Mouse (Mus musculus): ENCODE measurements around the gene Cblc. TPM values are rescaled to one million over a fixed set of nuclear protein-coding genes. Genes with fewer than 3 reads are reported as not detected.

Gene Cblc
- not detected in 2 replicates for polyA plus RNA-seq (2014; fragmentation: Nextera tagmentation; extraction: Ambion mirVana)

DNA sequence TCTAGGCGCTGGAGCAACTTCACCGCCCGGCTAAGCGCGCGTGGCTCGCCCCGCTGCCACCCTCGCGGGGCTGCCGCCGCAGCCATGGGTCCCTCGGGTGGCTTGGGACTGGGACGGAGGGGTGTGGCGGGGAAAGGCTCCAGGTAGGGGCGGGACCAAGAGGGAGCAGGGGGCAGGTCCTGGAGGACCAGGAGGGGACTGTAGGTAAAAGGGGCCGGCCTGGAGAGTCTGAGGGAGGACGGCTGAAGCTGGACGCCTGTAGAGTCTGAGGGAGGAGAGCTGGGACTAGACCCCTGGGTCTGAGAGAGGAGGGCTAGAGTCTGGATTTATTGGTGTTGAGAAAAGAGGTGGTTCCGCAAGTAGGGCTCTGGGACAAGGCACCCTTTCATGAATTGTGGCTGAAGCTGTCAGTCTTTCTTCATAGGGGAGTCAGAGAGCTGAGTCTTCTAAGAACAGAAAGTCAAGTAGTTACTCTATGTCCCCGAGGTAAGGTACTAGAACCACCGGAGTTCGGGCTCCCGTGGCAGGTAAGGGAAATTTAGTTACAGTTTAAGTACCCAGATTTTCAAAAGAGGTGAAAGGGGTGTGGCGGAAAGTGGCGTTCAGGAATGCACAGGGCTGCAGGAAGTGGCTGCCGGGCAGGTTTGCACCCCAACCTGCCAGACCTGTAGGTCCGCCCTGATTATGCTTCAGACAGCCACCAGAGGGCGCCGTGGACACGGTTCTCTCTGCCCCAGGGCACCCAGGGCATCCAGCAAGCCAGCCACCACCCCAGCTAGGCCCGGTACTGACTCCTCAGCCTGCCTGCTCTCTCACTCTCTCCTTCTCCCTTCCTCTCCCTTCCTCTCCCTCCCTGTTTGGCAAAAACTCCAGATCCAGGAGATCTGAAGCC, at the start of gene Cblc:
Gene Cblc (minus strand): TSS at position 113 of the 892 bp plus-strand sequence.
- Histone ChIP-seq H3K4me3 (replicated peaks; ENCODE audit: low read length) (no peak within 1 kb of the TSS), H3K4me1 (replicated peaks; ENCODE audit: control insufficient read depth, insufficient read depth, low read length) (no peaks in the 10 kb centered on the region), H3K27ac (no peak within 1 kb of the TSS), H3K36me3 (replicated peaks; ENCODE audit: control insufficient read depth, insufficient read depth) (no peaks in the 10 kb centered on the region), H3K9ac (no peak within 1 kb of the TSS), H3K9me3 (ENCODE audit: control insufficient read depth, low read length) (no peaks in the 10 kb centered on the region), H3K4me2 (replicated peaks) (no peak within 1 kb of the TSS), H3K27me3 (ENCODE audit: control insufficient read depth, insufficient read depth, low read length) (peaks cover 26% of the 10 kb centered on the region)
- peak; percentile 36 for DNase-seq (ENCODE audit: low spot score)
- ATAC-seq (ENCODE audit: low FRiP score), result peak; percentile 17; the same call in 1 of the 2 replicates
- 6% methylated on average over 32 of the region's 32 CpGs for WGBS

- WGBS, result 66% methylated on average over 15 of the region's 15 CpGs
- Histone ChIP-seq H3K9ac (no peak overlapping the region), H3K4me3 (replicated peaks; ENCODE audit: low read length) (no peak overlapping the region), H3K27ac (no peak overlapping the region), H3K27me3 (ENCODE audit: control insufficient read depth, insufficient read depth, low read length) (peaks cover 34% of the 10 kb centered on the region), H3K36me3 (replicated peaks; ENCODE audit: control insufficient read depth, insufficient read depth) (no peaks in the 10 kb centered on the region), H3K9me3 (ENCODE audit: control insufficient read depth, low read length) (no peaks in the 10 kb centered on the region), H3K4me2 (replicated peaks) (no peak overlapping the region), H3K4me1 (replicated peaks; ENCODE audit: control insufficient read depth, insufficient read depth, low read length) (no peaks in the 10 kb centered on the region)
- ATAC-seq (ENCODE audit: low FRiP score), result no peak
- DNase-seq (ENCODE audit: low spot score), result no peak
These were observed 48.0 kb upstream of the Cblc start for GRCm38 (mm10) chr7:19844521-19845171.

DNA sequence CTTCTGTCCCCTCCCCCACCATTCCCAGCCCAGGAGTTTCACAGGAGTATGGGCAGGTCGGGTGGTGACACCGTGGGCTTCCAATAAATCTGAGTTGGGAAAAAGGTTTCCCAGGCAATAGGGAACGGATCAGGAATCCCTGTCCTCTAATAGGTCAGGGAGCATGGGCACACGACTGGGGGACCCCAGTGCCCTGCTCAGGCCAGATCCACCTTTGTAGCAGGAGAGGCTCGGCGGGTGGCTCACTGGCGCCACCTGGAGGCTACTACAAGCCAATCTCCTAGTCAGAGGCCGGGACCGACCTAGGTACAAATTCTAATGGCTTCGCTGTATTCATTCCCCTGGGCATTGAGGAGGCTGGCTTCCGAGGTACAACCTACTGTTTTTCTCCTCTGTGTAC, 47.0 kb upstream of the Cblc start:
- ATAC-seq (ENCODE audit: low FRiP score) (peak; percentile 57; the same call in 1 of the 2 replicates), DNase-seq (ENCODE audit: low spot score) (peak; percentile 68)
- Histone ChIP-seq H3K36me3 (replicated peaks; ENCODE audit: control insufficient read depth, insufficient read depth) (no peaks in the 10 kb centered on the region), H3K27ac (no peak overlapping the region), H3K9me3 (ENCODE audit: control insufficient read depth, low read length) (no peaks in the 10 kb centered on the region), H3K4me1 (replicated peaks; ENCODE audit: control insufficient read depth, insufficient read depth, low read length) (no peaks in the 10 kb centered on the region), H3K4me3 (replicated peaks; ENCODE audit: low read length) (no peak overlapping the region), H3K9ac (no peak overlapping the region), H3K27me3 (ENCODE audit: control insufficient read depth, insufficient read depth, low read length) (peaks cover 34% of the 10 kb centered on the region), H3K4me2 (replicated peaks) (no peak overlapping the region)
- WGBS, result 3% methylated on average over 11 of the region's 11 CpGs

- H3K4me3 ChIP-seq (replicated peaks; ENCODE audit: low read length), result no peak overlapping the region
- 33% methylated on average over 19 of the region's 19 CpGs for WGBS
- H3K4me1 ChIP-seq (replicated peaks; ENCODE audit: control insufficient read depth, insufficient read depth, low read length), result no peaks in the 10 kb centered on the region
- H3K4me2 ChIP-seq (replicated peaks), result no peak overlapping the region
- ATAC-seq (ENCODE audit: low FRiP score) (no peak), DNase-seq (ENCODE audit: low spot score) (no peak)
- no peak overlapping the region for H3K27ac ChIP-seq
- H3K9ac ChIP-seq, result no peak overlapping the region
- no peaks in the 10 kb centered on the region for H3K9me3 ChIP-seq (ENCODE audit: control insufficient read depth, low read length)
- H3K36me3 ChIP-seq (replicated peaks; ENCODE audit: control insufficient read depth, insufficient read depth), result no peaks in the 10 kb centered on the region
- peaks cover 33% of the 10 kb centered on the region for H3K27me3 ChIP-seq (ENCODE audit: control insufficient read depth, insufficient read depth, low read length)
These were observed 46.4 kb upstream of the Cblc start for GRCm38 (mm10) chr7:19842885-19843504.

- no peak overlapping the region for H3K4me3 ChIP-seq (replicated peaks; ENCODE audit: low read length)
- no peaks in the 10 kb centered on the region for H3K9me3 ChIP-seq (ENCODE audit: control insufficient read depth, low read length)
- no peak overlapping the region for H3K4me2 ChIP-seq (replicated peaks)
- H3K9ac ChIP-seq, result no peak overlapping the region
- no peak overlapping the region for H3K27ac ChIP-seq
- H3K36me3 ChIP-seq (replicated peaks; ENCODE audit: control insufficient read depth, insufficient read depth), result no peaks in the 10 kb centered on the region
- ATAC-seq (ENCODE audit: low FRiP score), result no peak
- no peaks in the 10 kb centered on the region for H3K4me1 ChIP-seq (replicated peaks; ENCODE audit: control insufficient read depth, insufficient read depth, low read length)
- H3K27me3 ChIP-seq (ENCODE audit: control insufficient read depth, insufficient read depth, low read length), result peaks cover 26% of the 10 kb centered on the region
- no peak for DNase-seq (ENCODE audit: low spot score)
- WGBS, result 82% methylated on average over 21 of the region's 21 CpGs
These were observed 45.2 kb upstream of the Cblc start for GRCm38 (mm10) chr7:19841686-19842413.

GRCm38 (mm10) chr7:19840936-19841335, 44.3 kb upstream of the Cblc start:
- no peak for ATAC-seq (ENCODE audit: low FRiP score)
- 81% methylated on average over 3 of the region's 3 CpGs for WGBS
- Histone ChIP-seq H3K27me3 (ENCODE audit: control insufficient read depth, insufficient read depth, low read length) (peaks cover 23% of the 10 kb centered on the region), H3K27ac (no peak overlapping the region), H3K9ac (no peak overlapping the region), H3K4me1 (replicated peaks; ENCODE audit: control insufficient read depth, insufficient read depth, low read length) (no peaks in the 10 kb centered on the region), H3K9me3 (ENCODE audit: control insufficient read depth, low read length) (no peaks in the 10 kb centered on the region), H3K4me3 (replicated peaks; ENCODE audit: low read length) (no peak overlapping the region), H3K4me2 (replicated peaks) (no peak overlapping the region), H3K36me3 (replicated peaks; ENCODE audit: control insufficient read depth, insufficient read depth) (no peaks in the 10 kb centered on the region)
- no peak for DNase-seq (ENCODE audit: low spot score)

DNA sequence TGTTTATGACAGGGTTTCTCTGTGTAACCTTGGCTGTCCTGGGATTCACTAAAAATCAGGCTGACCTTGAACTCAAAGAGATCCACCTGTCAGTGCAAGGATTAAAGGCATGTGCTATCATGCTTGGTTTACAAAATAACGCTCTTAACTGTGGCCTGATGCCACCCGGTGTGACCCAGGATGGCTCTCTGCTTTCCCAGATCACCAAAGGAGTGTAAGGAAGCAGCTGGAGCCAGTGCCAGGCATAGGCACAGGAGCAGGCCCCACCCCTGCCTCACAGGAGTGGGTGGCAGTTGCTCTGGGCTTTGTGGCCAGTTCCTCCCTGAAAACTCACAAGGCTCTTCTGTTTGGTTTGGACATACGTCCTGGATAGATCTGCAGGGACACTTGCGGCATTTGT, 43.8 kb upstream of the Cblc start:
- Histone ChIP-seq H3K4me1 (replicated peaks; ENCODE audit: control insufficient read depth, insufficient read depth, low read length) (no peaks in the 10 kb centered on the region), H3K27me3 (ENCODE audit: control insufficient read depth, insufficient read depth, low read length) (peaks cover 23% of the 10 kb centered on the region), H3K9ac (no peak overlapping the region), H3K27ac (no peak overlapping the region), H3K4me3 (replicated peaks; ENCODE audit: low read length) (no peak overlapping the region), H3K36me3 (replicated peaks; ENCODE audit: control insufficient read depth, insufficient read depth) (no peaks in the 10 kb centered on the region), H3K4me2 (replicated peaks) (no peak overlapping the region), H3K9me3 (ENCODE audit: control insufficient read depth, low read length) (no peaks in the 10 kb centered on the region)
- 81% methylated on average over 4 of the region's 4 CpGs for WGBS
- DNase-seq (ENCODE audit: low spot score) (no peak), ATAC-seq (ENCODE audit: low FRiP score) (no peak)

- Histone ChIP-seq H3K36me3 (replicated peaks; ENCODE audit: control insufficient read depth, insufficient read depth) (no peaks in the 10 kb centered on the region), H3K27ac (no peak overlapping the region), H3K9ac (no peak overlapping the region), H3K4me1 (replicated peaks; ENCODE audit: control insufficient read depth, insufficient read depth, low read length) (no peaks in the 10 kb centered on the region), H3K27me3 (ENCODE audit: control insufficient read depth, insufficient read depth, low read length) (no peaks in the 10 kb centered on the region), H3K9me3 (ENCODE audit: control insufficient read depth, low read length) (no peaks in the 10 kb centered on the region), H3K4me2 (replicated peaks) (no peak overlapping the region), H3K4me3 (replicated peaks; ENCODE audit: low read length) (no peak overlapping the region)
- DNase-seq (ENCODE audit: low spot score) (no peak), ATAC-seq (ENCODE audit: low FRiP score) (no peak)
- 69% methylated on average over 3 of the region's 3 CpGs for WGBS
These were observed 40.2 kb upstream of the Cblc start for GRCm38 (mm10) chr7:19836843-19837242.

- no peak for ATAC-seq (ENCODE audit: low FRiP score)
- no peaks in the 10 kb centered on the region for H3K27me3 ChIP-seq (ENCODE audit: control insufficient read depth, insufficient read depth, low read length)
- no peak for DNase-seq (ENCODE audit: low spot score)
- WGBS, result 72% methylated on average over 3 of the region's 3 CpGs
- no peaks in the 10 kb centered on the region for H3K4me1 ChIP-seq (replicated peaks; ENCODE audit: control insufficient read depth, insufficient read depth, low read length)
- H3K4me2 ChIP-seq (replicated peaks), result no peak overlapping the region
- no peak overlapping the region for H3K9ac ChIP-seq
- H3K4me3 ChIP-seq (replicated peaks; ENCODE audit: low read length), result no peak overlapping the region
- no peaks in the 10 kb centered on the region for H3K9me3 ChIP-seq (ENCODE audit: control insufficient read depth, low read length)
- H3K27ac ChIP-seq, result no peak overlapping the region
- H3K36me3 ChIP-seq (replicated peaks; ENCODE audit: control insufficient read depth, insufficient read depth), result no peaks in the 10 kb centered on the region
These were observed 37.4 kb upstream of the Cblc start for GRCm38 (mm10) chr7:19834055-19834454.

Measured in hindbrain, embryonic 14.5 days (tissue).